Mouse (Mus musculus) gastrocnemius, postnatal 14 days (tissue): Measurements from ENCODE around the gene Gm20503. TPM values are rescaled to one million over a fixed set of nuclear protein-coding genes. Genes with fewer than 3 reads are reported as not detected.

Experiments used
- DNase-seq: peaks from one replicate; pipeline ENCODE4 v3.0.0; 2021; ENCODE audit warnings: mixed read lengths
- intact Hi-C: fragments of 180-260 bp; cut with DNase I; formaldehyde crosslinking; loops from one replicate; pipeline ENCODE4 v1.15.1; 2025; ENCODE audit warnings: low total_unique reads
- long read RNA-seq, 2 experiments: library from polyadenylated mRNA; stranded (forward); transcript quantifications; one replicate each; pipeline ENCODE4 v2.0.0; 2021
- total RNA-seq, 2 experiments: library from RNA; stranded (reverse); gene quantifications; 2 replicates each; pipeline ENCODE4 v1.2.3; 2021

The Gm20503 gene
- 1 to 10 TPM in 1 of 2 experiments, not detected in 1; 2.2 TPM for total RNA-seq
- long read RNA-seq, experiment 1: 0 reads
- long read RNA-seq, experiment 2: 0 reads

DNA sequence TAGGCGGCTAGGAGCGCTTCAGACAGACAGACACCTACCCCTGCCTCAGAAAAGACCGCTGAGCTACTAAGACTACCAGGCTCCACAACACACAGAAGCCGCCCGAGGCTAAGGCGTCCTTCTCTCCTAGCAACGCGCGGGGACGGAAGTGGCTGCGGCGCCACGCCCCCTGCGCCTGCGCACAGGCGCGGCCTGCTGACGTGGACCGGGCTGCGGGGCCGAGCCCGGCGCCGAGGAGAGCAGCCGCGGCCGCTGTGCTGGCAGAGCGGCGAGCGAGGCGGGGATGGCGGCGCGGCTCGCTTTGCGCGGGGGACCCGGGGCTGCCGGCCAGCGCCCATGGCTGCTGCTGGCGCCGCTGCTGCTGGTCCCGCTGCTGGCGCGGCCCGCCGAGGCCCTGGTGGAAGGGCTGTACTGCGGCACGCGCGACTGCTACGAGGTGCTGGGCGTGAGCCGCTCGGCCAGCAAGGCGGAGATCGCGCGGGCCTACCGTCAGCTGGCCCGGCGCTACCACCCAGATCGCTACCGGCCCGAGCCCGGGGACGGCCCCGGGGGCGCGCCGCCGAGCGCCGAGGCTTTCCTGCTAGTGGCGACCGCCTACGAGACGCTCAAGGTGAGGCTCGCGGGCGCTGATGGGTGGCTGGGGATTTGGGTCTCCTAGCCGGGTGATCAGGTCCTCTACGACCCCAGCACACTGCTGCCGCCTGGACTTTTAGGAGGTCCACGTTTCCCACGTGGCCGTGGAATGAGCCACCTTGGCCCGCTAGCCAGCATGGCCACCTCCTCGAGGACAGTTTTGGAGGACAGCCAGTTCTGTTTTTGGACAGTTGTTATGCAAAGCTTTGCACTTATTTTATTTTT, at the start of gene Gm20503:
TSS of gene Gm20503 (plus strand) at position 263 of the 858 bp plus-strand sequence.
- intact Hi-C loops: no loop called here
- DNase-seq: peak; percentile 92

DNA sequence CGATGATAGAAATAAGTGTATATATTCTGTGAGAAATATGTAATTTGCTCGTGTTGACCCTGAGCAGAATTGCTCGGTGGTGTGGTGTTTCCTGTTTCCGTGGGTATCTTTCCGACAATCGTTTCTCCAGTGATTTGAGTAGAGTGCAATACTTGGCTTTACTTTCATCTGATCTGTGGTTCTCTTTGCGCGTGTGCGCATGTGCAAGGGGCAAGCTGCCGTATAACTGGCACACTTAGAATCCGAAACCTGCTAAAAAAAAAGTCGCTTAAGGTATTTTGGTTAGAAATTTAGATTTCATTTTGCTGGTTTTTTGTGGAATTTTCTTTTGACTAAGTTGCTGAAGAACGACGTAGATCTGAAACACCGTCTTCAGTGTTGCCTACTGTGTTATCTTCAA, 41.3 kb upstream of the Gm20503 start:
- intact Hi-C loops: no loop called here
- no peak for DNase-seq

GRCm38 (mm10) chr4:58963271-58963670, 39.7 kb upstream of the Gm20503 start:
- DNase-seq: no peak
- intact Hi-C loops: no loop called here

- intact Hi-C loops: no loop called here
- DNase-seq: no peak
Measured at GRCm38 (mm10) chr4:58965136-58965535, 37.9 kb upstream of the Gm20503 start.

- DNase-seq: no peak
- intact Hi-C loops: no loop called here
Measured at GRCm38 (mm10) chr4:58970678-58971077, 32.3 kb upstream of the Gm20503 start.

DNA sequence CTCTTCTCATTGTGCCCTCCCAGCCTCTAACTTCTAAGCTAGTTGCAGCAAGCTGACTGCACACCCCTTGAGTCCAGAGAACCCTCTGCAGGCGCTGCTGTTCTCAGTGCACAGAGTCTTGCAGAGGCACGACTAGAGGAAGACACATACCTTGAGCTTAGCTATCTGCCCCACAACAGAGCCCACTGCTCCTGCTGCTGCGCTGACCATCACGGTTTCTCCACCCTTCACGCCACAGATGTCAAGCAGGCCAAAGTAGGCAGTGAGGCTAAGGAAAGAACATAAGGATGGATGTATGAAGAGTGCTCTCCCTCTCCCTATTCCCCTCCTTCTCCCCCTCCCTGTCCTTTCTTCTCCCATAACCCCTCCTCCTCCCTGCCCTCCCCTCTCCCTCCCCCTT, 27.3 kb upstream of the Gm20503 start:
- intact Hi-C loops: no loop called here

DNA sequence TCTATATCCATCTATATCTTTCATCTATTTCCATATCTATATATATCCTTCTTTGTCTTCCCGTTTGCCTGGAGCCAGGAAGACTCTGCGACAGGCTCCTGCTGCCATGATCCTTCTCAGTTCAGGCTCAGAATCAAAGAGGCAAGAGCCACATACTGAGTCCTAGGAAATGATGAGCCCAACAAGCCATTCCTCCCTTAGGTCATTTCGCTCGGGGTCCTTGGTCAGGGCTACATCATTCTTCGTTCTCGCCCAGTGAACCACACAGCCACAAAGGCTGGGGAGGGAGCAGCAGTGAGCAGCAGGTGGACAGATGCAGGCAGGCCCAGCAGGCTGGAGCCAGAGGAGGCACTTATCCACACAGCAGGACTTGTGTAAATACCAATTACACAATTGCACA, 21.6 kb upstream of the Gm20503 start:
- DNase-seq: no peak
- intact Hi-C loops: loop anchor here (5.0 kb wide), 1 partner anchor 56 kb away; the partner anchor contains the start of gene Gng10

More for the DNA sequence above, 27.3 kb upstream of the Gm20503 start:
- DNase-seq: no peak

DNA sequence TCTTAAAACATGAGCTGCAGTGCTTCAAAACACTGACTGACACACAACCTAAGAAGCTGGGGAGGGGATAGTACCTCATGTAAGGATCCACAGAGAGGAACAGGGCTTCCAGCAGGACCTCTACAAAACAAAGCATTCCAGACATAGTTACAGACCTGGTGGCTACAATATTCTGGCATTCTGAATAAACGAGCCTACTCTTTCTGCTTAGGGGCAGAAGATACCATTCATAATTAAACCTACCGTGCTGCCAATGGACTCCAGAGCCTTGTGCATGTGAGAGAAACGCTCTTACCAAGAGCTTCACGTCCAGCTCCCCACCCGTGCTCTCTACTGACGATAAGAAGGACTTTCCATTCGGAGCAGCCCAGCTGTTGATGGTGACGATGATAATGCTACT, 20.2 kb upstream of the Gm20503 start:
- intact Hi-C loops: loop anchor here (5.0 kb wide), 1 partner anchor 54 kb away; the partner anchor contains the start of gene Gng10
- DNase-seq: no peak

DNA sequence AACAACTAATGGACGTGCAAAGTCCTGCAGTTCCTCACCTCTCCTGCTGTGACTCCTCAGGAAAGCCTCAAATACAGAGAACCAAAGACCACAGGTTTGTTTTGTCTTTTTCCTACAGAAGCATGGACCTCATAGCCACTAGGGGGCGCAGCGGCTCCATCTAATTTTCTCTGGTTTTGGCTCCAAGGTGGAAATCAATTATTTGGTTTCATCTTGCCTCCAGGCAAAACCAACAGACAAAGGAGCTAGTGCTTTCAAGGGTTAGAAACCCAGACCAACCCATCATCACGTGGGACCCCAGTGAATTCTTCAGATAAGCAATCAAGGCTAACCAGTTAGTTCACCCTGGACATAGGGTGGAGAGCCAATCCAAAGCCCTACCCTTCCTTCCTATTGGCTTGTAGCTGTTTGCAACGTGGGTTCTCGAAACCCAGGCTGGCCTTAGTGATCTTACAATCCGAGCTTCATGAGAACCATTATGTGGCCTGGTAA, 17.8 kb upstream of the Gm20503 start:
- intact Hi-C loops: no loop called here

DNA sequence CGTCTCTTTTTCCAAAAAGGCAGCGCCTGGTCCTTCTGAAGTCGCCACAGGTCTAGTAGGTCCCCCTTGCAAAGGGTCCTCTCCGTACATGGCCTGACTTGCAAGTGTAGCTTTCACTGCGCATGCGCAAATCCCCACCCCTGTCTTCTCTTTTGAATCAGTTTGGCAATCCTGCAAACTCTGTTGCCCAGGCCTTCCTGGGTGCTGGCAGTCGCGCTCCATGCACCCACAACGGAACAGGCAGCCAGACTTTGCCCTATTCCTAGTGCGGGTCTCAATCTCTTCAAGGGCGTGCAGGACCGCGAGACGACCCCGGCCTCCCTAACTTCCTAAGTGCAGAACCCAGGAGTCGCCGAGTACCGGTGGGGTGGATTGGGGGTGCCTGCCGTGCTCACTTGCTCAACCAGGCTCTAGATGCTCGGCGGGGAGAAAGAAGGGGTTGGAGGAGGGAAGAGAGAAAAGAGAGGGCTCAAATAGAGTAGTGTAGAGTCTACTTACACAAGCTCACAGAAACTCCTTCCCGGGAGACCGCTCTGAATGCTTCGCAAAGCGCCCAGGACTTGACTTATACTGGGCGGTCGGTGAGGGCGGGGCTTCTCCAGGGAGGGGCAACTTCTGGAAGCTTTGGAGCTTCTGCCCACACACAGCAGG, 16.3 kb upstream of the Gm20503 start, which contains the start of gene Ptgr1:
TSS of gene Ptgr1 (minus strand) at position 580 of the 651 bp plus-strand sequence.
- DNase-seq: peak; percentile 86
- intact Hi-C loops: no loop called here

More for the DNA sequence above, 17.8 kb upstream of the Gm20503 start:
- DNase-seq: peak; percentile 67

GRCm38 (mm10) chr4:58989303-58989898, 13.6 kb upstream of the Gm20503 start:
- intact Hi-C loops: no loop called here
- no peak for DNase-seq

- DNase-seq: no peak
- intact Hi-C loops: no loop called here
Measured at GRCm38 (mm10) chr4:58990609-58991434, 12.2 kb upstream of the Gm20503 start.

DNA sequence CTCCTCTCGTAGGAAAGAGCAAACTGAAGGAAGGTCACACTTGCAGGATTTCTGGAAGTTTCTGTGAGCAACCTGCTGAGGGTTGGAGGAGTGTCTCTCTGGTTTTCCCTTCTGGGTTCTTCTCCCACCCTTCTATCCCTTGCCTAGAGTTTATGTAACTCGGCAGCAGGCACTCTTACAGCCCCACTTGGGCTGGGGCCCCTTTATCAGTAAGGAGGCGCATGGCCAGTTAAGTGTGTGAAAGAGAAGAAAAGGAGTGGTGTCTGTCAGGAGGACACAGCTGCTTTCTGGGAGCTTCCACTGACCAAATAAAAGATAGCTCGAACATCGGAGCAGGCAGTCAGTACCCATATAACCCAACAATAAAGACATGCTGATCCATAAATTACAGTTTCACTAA, 10.8 kb upstream of the Gm20503 start:
- no peak for DNase-seq
- intact Hi-C loops: no loop called here

GRCm38 (mm10) chr4:58994762-58995161, 8.2 kb upstream of the Gm20503 start, which contains the start of gene Dnajc25:
Dnajc25 (plus strand) TSS chr4:58995062.
- no peak for DNase-seq
- intact Hi-C loops: no loop called here

GRCm38 (mm10) chr4:58995251-58995693, 7.7 kb upstream of the Gm20503 start:
- DNase-seq: no peak
- intact Hi-C loops: no loop called here

DNA sequence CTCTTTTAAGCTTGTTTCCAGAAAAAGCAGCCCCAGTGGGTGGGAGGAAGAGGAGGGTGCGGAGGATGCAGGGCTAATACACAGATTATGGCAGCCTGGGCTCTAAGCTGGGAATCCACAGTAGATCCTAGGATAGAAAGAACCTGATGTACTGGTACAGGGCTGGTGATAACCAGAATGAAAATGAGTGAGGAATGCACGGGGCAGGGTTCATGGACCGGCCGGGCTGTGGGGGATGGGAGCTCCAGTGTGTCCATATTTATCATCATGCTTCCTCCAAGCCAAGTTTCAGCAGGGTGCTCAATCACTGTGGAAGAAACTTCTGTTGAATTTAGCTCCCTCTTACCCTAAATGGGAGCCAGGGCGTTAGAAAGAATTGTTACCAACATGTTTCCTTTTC, 5.9 kb upstream of the Gm20503 start:
- intact Hi-C loops: no loop called here
- no peak for DNase-seq

DNA sequence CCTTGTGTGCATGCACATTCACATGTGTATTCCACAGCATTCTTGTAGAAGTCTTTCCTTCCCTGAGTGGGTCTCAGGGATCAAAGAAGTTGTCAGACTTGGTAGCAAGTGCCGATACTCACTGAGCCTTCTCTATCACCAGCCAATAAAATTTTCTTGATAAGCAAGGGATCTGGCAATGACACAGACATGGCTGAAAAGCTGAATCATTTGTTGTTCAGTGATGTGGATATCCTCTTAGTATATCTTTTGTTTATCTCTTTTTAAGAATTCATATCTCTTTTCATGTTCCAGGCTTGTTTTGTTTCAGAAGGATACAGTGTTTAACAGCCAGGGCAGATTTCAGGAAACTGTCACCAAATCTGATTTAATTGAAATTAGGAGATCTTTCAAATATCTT, 4.3 kb upstream of the Gm20503 start:
- DNase-seq: no peak
- intact Hi-C loops: no loop called here

- intact Hi-C loops: no loop called here
- peak; percentile 64 for DNase-seq
Measured at GRCm38 (mm10) chr4:58999686-59000085, 3.3 kb upstream of the Gm20503 start.

- intact Hi-C loops: no loop called here
- no peak for DNase-seq
Measured at GRCm38 (mm10) chr4:59000614-59001013, 2.4 kb upstream of the Gm20503 start.
